Mouse (Mus musculus): Measurements from ENCODE around the gene Uhmk1.

Uhmk1 gene

GRCm38 (mm10) chr1:170174814-170175332, 40.3 kb downstream of the Uhmk1 start, which contains the start of gene Uap1:
Gene Uap1, minus strand, starts transcription at chr1:170174957.
- peak; percentile 97 for DNase-seq (ENCODE audit: extremely low spot score, low spot score)

DNA sequence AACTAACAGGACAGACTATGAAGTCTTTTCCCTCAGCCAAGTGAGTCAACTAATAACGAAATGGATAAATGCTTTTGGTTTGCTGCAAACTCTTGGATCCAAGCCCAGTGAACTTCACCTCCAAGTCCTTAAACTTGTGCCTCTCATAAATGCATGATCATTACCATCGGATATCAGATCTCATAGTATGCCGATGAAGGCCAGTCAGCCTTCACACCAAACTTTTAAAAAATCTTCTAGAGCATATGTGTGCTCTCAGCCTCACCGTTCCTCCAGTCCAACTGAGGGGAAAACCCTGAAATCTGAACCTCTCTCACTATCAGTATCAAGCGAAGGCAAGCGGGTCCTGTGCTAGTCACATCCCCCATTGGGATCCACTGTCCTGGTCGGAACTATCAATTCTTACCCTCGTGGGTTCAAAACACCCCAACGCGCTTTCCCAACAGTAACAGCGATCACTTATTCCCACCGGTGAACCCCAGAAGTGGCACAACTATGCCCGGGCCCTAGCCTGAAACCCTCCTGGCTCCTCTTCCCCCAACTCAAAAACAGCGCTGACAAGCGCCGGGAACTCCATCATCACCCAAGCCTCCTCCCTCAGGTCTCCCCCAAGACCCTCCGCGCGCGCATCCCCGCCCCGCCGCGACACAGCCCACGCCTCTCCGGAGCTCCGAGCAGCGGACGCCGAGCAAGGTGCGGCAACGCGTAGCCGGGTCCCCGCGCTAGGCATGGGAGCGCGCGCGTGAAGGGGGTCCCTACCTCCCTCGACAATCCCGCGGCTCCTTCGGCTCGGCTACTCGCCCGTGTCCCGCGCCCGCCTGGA, 41.0 kb downstream of the Uhmk1 start:
- DNase-seq (ENCODE audit: extremely low spot score, low spot score): peak; percentile 79

GRCm38 (mm10) chr1:170167781-170168180, 47.4 kb downstream of the Uhmk1 start:
- no peak for DNase-seq (ENCODE audit: extremely low spot score, low spot score)

DNA sequence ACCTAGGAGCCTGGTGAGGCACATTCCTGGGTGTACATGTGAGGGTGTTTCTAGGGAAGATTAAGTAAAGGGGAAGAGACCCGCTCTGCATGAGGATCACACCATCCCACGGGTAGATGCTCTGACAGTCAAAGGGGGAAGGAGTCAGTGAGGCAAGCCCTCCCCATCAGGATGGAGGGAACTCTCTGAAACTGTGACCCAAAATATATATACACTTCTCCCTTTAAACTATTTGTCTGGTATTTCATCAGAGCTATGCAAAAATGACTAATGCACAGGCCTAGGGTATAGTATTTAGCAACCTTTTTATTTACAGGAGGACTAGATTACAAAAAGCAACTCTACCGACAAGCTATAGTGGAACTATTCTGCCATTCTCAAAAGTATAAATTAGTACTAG, 50.3 kb downstream of the Uhmk1 start:
- no peak for DNase-seq (ENCODE audit: extremely low spot score, low spot score)

DNA sequence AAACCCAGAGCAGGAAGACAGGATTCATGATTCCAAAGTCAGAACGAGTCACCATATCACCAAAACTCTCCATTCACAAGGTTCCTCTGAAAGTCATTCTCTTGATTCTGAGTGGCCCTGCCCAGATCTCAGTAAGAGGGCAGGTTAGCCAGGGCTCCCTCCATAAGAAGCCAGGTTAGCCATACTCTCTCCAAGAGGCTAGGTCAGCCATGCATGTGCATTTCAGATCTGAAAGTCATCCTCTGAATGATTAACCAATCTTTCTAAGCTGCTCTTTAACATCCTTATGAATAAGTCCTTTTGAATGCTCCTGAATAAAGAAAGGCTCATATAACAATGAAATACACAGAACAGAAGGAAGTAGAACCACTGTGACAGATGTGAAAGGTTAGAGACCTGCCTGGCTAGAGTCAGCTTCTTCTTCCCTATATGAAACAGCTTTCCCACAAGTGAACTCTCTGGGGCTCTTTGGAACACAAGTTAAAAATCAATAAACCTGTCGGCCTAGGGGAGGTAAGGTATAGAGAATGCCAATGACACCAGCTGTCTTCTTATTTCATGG, 51.1 kb downstream of the Uhmk1 start:
- no peak for DNase-seq (ENCODE audit: extremely low spot score, low spot score)

DNA sequence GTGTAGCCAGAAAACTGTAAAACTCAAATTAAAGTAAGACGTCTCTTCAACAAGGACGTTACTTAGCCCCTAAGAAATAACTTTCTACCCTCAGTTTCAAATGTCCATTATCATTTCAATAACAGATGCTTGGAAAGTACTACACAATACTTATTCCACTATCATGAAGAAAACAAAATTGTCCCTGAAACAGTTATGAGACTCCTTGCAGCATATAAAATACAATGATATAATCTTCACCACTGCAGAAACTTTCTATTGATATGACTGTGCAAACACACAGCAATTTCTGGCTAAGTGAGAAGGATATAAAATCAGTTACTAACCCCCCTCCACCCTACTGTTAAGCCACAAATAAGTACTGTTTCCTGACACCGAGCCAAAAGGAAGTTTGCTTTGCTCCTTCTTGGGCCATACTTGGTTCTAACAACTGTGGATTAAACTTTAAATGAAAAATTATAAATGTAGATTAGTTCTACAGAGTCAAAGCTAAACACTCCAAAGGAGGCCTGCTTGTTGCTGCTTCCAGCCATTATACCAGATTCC, 51.7 kb downstream of the Uhmk1 start:
- no peak for DNase-seq (ENCODE audit: extremely low spot score, low spot score)

GRCm38 (mm10) chr1:170161852-170162251, 53.3 kb downstream of the Uhmk1 start:
- no peak for DNase-seq (ENCODE audit: extremely low spot score, low spot score)

DNA sequence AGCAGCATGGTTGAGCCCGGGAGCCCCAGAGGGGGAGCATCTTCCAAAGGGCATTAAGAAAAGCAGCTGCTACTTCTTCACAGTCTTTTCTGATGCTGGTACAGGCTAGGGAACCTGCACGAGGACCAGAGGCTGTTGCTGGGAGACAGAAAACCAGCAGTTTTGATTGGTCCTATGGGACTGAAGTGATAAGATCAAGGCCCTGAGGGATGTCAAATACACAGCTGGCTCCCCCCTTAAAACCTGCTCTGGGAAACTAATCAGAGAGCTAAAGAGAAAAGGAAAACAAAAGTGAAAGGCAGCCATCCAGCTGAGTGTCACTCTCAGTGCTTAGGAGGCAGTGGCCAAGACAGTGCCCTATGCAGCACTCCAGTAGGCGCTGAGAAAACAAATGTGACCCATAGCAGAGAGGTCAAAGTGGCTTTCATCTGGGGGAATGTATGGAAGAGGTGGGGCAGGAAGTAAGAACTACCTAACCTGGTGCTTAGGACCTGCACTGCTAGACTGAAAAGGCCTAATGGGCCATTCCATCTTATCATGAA, 54.7 kb downstream of the Uhmk1 start:
- DNase-seq (ENCODE audit: extremely low spot score, low spot score): no peak

- DNase-seq (ENCODE audit: extremely low spot score, low spot score): no peak
Observed at GRCm38 (mm10) chr1:170159707-170160106, 55.5 kb downstream of the Uhmk1 start.

GRCm38 (mm10) chr1:170155761-170156160, 59.4 kb downstream of the Uhmk1 start:
- DNase-seq (ENCODE audit: extremely low spot score, low spot score): no peak

DNA sequence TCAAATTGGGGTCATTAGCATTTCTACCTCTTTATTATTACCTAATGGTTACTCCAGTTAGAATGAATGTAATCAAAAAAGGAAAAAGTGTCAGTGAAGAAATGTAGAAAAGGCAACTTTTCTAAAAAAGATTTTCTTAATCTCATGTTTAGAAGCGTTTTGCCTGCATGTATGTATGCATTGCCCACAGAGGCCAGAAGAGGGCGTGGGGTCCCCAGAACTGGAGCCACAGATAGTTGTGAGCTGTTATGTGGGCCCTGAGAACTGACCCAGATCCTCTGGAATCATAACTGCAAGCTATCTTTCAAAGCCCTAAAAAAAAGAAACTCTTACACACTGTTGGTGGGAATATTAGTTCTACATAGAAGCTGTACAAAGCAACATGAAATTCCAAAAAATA, 59.9 kb downstream of the Uhmk1 start:
- no peak for DNase-seq (ENCODE audit: extremely low spot score, low spot score)

DNA sequence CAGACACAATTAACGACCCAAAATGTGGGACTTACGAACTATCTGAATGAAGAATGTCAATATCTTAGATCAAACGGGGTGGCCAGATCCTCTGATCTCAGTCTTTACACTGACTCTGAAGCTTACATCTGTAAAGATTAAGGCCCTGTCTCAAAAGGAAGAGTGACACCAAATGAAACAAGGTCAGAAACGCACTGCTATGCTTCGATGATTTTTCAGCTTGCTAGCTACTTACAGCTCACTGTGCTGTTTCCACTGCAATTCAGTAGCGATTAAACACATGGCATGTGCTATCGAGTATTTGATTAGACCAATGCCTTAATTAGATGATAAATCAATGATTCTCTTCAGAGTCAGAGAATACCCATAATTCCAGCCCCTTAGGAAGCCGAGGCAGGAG, 61.2 kb downstream of the Uhmk1 start:
- no peak for DNase-seq (ENCODE audit: extremely low spot score, low spot score)

DNA sequence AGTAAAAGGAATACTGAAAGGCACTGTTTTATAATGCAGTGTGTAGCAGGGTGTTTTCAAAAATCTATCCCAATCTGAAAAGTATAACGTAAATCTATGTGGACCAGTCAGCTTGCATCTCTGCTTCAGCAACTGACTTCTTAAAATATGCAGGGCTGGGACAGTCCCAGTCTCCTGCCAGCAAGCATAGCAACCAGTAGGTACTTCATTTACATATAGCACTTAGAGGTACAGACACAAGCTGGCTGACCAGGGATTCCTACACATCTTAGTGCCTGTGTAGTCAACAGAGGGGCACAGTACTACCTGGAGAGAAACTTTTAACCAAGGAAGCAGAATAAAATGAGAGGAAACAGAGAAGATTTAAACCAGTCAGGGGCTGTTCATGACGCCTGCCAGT, 62.6 kb downstream of the Uhmk1 start:
- DNase-seq (ENCODE audit: extremely low spot score, low spot score): no peak

DNA sequence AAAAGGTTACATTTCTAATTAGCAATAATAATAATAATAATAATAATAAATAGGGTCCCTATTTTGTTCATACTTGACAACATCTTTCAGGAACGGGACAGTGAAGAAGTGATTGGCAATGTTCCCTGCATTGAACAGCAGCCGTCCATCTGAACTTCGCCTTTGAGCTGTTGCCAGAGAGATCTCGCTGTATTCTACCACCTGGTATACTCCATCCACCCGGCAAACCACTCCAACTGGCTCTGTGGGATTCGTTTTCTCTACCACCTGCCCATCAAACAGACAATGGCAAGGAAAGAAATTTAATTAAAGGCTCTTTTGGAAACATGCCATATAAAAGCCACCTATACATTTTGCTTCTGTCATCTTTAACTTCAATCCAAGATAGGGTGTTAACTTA, 64.3 kb downstream of the Uhmk1 start:
- no peak for DNase-seq (ENCODE audit: extremely low spot score, low spot score)

GRCm38 (mm10) chr1:170149756-170150155, 65.4 kb downstream of the Uhmk1 start:
- no peak for DNase-seq (ENCODE audit: extremely low spot score, low spot score)

DNA sequence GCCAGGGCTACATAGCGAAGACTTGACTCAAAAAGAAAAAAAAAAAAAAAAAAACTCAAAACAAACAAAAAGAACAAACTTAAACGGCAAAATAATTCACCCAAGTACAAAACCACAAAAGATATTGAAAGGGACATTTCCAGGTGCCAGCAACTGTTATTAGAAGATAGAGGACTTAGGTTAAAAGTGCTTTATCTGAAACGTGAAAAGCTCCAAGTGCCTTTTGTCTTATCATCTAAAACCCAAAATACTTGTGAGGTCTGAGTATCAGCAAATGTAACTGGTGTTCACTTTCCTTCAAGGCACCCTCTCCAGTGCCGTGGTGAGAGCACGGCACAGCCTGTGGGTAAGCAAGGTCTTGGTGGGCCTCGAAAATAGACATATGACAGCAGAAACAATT, 66.7 kb downstream of the Uhmk1 start:
- DNase-seq (ENCODE audit: extremely low spot score, low spot score): no peak

DNA sequence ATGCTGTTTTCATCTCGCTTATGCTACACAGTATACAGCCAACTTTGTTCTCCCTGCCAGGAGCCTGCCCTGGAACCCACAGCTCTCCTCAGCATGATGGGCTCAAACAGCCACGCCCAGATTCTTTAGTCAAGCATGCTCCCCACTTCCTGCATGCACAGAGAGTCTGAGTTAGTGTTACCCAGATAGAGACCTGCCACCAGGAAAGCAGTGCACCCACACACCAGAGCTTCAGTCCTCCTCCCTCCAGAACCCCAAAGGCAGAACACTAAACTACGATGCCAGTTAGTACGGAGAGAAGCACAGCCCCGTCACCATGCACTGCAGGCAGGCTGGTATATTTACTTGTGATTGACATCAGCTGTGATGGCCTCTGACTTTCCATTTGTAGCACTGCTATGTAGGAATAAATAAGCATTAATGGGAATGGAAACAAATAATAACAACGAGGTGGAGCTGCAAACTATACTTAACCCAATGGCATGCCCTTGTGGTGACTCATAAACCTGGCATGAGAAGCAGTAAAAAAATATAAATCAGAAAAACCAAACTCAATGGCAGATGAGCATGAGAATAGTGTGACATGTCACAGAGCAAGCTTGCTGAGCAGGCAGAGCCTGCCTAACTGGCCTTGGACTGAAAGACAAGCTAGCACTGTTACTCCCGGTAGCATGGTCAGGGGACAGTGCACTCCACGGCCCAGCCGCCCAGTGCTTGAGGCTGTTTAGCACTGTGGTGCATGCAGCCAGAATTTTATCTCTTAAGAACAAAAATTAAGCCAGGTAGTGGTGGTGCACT, 67.3 kb downstream of the Uhmk1 start:
- DNase-seq (ENCODE audit: extremely low spot score, low spot score): no peak

DNA sequence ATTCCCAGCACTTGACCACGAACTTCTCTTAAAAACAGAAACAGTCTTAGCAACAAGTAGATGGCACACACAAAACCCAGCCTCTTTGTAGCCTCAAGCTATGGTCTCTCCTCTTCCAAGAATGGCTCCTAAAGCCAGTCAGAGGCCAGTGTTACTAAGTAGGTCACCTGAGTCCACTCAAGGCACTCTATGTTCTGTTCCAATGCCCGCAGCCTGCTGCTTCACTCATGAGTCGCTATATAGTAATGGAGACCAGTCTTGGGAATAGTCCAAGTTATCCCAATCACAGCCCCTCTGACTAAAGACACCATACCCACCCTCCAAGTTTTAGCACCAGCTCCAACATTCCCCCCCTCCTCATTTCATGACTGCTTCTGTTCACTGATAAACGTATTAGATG, 69.6 kb downstream of the Uhmk1 start:
- DNase-seq (ENCODE audit: extremely low spot score, low spot score): no peak
